Mouse (Mus musculus) hindbrain, embryonic 14.5 days (tissue): ENCODE measurements around the gene Adcy7. TPM values are rescaled to one million over a fixed set of nuclear protein-coding genes. Genes with fewer than 3 reads are reported as not detected.

Experiments used
- ATAC-seq: fragments of 200-750 bp; cut with Nextera tagmentation; 2 replicates; pipeline ENCODE4 v1.8.0; 2017; ENCODE audit warnings: moderate number of reproducible peaks, mild to moderate bottlenecking, moderate TSS enrichment, moderate library complexity; ENCODE audit not compliant: low FRiP score
- DNase-seq: peaks from one replicate; pipeline ENCODE4 v3.0.0-alpha.2; 2015; ENCODE audit warnings: low spot score
- H3K27ac ChIP-seq: fragments of 300-500 bp; sonication (generic); 2 replicates; pipeline ENCODE4 v1.5.1; 2014; ENCODE audit warnings: mild to moderate bottlenecking, moderate library complexity
- H3K27me3 ChIP-seq: fragments of 300-500 bp; sonication (generic); 2 replicates; pipeline ENCODE4 v1.6.1; 2014; ENCODE audit warnings: mild to moderate bottlenecking, low read length, mixed read lengths; ENCODE audit not compliant: control insufficient read depth, insufficient read depth
- H3K36me3 ChIP-seq: fragments of 300-500 bp; sonication (generic); replicated peaks from 2 replicates; pipeline ENCODE4 v1.6.1; 2014; ENCODE audit not compliant: control insufficient read depth, insufficient read depth
- H3K4me1 ChIP-seq: fragments of 300-500 bp; sonication (generic); replicated peaks from 2 replicates; pipeline ENCODE4 v1.6.1; 2014; ENCODE audit warnings: antibody characterized with exemption, low read length, mixed read lengths; ENCODE audit not compliant: control insufficient read depth, insufficient read depth
- H3K4me2 ChIP-seq: fragments of 300-500 bp; sonication (generic); replicated peaks from 2 replicates; pipeline ENCODE4 v1.6.1; 2014; ENCODE audit warnings: mild to moderate bottlenecking, moderate library complexity
- H3K4me3 ChIP-seq: fragments of 300-500 bp; sonication (generic); replicated peaks from 2 replicates; pipeline ENCODE4 v1.5.1; 2014; ENCODE audit warnings: mild to moderate bottlenecking, low read length
- H3K9ac ChIP-seq: fragments of 300-500 bp; sonication (generic); 2 replicates; pipeline ENCODE4 v1.6.1; 2014
- H3K9me3 ChIP-seq: fragments of 300-500 bp; sonication (generic); 2 replicates; pipeline ENCODE4 v1.6.1; 2016; ENCODE audit warnings: low read length; ENCODE audit not compliant: control insufficient read depth
- WGBS: fragments of 180-500 bp; shearing (Covaris S2); extraction: QIAGEN DNeasy Blood & Tissue Kit; methylation state at CpG from one replicate; pipeline ENCODE4 v1.1.7; 2014; 5-methylcytosine and 5-hydroxymethylcytosine counted together
- polyA plus RNA-seq: library from polyadenylated mRNA; unstranded; fragments of >200 nt; fragmentation: Nextera tagmentation; extraction: Ambion mirVana; gene quantifications from 2 replicates; pipeline ENCODE4 v1.2.1, GENCODE M21; 2014

Gene Adcy7
- polyA plus RNA-seq, 1 experiment from 2014 or later = 4.9 TPM

DNA sequence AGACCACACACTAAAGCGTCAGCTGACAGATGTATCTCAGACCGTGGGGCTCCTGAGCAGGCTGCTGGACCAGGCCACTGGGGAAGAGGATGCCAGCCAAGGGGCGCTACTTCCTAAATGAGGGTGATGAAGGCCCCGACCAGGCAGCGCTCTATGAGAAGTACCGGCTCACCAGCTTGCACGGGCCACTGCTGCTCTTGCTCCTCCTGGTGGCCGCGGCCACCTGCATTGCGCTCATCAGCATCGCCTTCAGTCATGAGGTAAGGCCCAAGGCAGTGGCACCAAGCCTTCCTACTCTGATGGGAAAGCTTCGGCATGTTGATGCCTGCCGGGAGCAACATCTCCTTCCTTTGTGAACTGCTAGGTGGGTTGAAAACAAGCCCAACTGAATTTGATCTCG, 34.3 kb downstream of the Adcy7 start:
- no peaks in the 10 kb centered on the region for H3K27me3 ChIP-seq
- no peak overlapping the region for H3K27ac ChIP-seq
- no peak overlapping the region for H3K9ac ChIP-seq
- 64% methylated on average over 14 of the region's 14 CpGs for WGBS
- H3K4me2 ChIP-seq = no peak overlapping the region
- no peaks in the 10 kb centered on the region for H3K36me3 ChIP-seq
- no peak for ATAC-seq
- no peak overlapping the region for H3K4me3 ChIP-seq
- no peak for DNase-seq
- H3K9me3 ChIP-seq = no peaks in the 10 kb centered on the region
- H3K4me1 ChIP-seq = peaks cover 6% of the 10 kb centered on the region; the same call in 1 of the 2 replicates

DNA sequence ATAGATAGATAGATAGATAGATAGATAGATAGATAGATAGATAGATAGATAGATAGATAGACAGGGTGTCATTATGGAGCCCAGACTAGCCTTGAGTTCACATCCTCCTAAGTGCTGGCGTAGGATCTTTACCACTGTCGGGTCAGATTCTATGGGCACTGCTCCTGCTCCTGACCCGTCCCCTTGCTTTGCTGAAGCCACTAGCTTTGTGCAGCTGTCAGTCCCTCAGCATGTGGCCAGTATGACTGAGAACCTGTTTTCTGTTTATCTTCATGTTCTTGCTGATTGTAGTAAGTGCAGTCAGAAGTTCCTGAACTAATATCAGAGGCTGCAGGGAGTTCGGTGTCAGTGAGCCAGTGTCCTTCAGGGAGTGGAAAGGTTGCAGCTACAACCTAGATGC, 35.5 kb downstream of the Adcy7 start:
- H3K4me3 ChIP-seq = no peak overlapping the region
- H3K9ac ChIP-seq = no peak overlapping the region
- no peaks in the 10 kb centered on the region for H3K9me3 ChIP-seq
- no peak overlapping the region for H3K4me2 ChIP-seq
- no peaks in the 10 kb centered on the region for H3K27me3 ChIP-seq
- ATAC-seq (no peak), DNase-seq (no peak)
- WGBS = 90% methylated on average over 4 of the region's 4 CpGs
- H3K36me3 ChIP-seq = no peaks in the 10 kb centered on the region
- H3K4me1 ChIP-seq = no peaks in the 10 kb centered on the region
- no peak overlapping the region for H3K27ac ChIP-seq

DNA sequence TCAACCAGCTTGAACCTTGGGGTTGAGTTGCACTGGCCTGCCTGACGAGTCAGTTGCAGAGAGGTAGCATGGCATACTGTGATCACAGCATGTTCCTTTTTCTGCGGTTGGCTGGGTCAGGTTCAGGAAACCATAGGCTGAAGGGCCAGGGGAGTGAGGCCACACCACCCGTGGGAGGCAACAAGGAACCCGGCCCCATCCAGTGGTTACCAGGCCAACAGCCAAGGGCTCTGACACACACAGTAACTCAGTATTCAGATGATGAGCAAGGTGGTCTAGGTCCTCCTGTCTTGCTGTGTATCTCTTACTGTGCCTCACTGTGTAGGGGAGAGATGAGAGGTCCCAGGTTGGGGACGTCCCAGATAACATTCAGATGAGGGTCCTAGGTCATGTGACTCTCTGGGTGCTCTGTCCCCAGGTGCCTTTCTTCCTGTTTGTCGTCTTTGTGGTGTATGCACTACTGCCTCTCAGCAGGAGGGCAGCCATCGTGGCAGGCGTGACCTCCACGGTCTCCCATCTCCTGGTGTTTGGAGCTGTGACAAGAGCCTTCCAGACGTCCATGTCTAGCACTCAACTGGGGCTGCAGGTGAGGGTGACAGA, 37.2 kb downstream of the Adcy7 start:
- Histone ChIP-seq H3K27ac (no peak overlapping the region), H3K4me1 (no peaks in the 10 kb centered on the region), H3K4me3 (no peak overlapping the region), H3K27me3 (no peaks in the 10 kb centered on the region), H3K9me3 (no peaks in the 10 kb centered on the region), H3K9ac (no peak overlapping the region), H3K4me2 (no peak overlapping the region), H3K36me3 (no peaks in the 10 kb centered on the region)
- no peak for ATAC-seq
- no peak for DNase-seq
- 68% methylated on average over 10 of the region's 10 CpGs for WGBS

DNA sequence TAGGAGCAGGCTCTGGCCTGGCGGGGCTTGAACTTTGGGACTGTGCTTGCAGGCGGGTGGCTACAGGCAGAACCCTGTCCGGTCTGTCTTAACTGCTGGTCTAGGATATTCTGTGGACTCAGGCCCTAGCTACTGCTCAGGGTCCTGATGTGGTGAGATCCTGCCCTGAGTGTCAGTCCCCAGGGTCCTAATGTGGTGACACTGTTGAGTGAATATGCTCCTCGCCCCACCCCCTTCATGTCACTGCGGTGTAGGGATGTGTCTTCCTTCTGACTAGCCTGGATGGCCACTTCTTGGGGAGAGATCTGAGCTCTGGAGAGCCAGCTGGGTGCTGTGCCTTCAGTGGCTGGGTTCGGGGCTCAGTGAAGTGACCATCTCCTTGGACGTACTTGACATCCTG, 37.7 kb downstream of the Adcy7 start:
- ATAC-seq = no peak
- no peak overlapping the region for H3K27ac ChIP-seq

DNA sequence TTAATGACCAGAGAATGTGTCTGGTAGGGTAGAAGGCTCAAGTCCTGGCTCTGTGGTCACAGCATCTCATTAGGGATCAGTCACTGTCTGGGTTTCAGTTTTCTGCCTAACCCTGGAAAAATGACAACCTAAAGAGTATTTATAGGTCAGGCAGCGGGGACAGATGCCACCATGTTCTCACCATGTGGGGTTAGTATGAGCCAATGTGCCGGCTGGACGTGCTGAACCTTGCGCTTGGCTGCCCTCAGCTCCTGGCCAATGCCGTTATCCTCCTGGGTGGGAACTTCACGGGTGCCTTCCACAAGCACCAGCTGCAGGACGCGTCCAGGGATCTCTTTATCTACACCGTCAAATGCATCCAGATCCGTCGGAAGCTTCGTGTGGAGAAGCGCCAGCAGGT, 38.1 kb downstream of the Adcy7 start:
- whole genome bisulfite sequencing = 95% methylated on average over 13 of the region's 13 CpGs

More for the DNA sequence above, 37.7 kb downstream of the Adcy7 start:
- WGBS = 90% methylated on average over 7 of the region's 7 CpGs
- H3K4me3 ChIP-seq = no peak overlapping the region
- no peaks in the 10 kb centered on the region for H3K4me1 ChIP-seq
- H3K27me3 ChIP-seq = no peaks in the 10 kb centered on the region
- no peaks in the 10 kb centered on the region for H3K36me3 ChIP-seq
- DNase-seq = no peak
- no peak overlapping the region for H3K9ac ChIP-seq
- H3K9me3 ChIP-seq = no peaks in the 10 kb centered on the region
- no peak overlapping the region for H3K4me2 ChIP-seq

DNA sequence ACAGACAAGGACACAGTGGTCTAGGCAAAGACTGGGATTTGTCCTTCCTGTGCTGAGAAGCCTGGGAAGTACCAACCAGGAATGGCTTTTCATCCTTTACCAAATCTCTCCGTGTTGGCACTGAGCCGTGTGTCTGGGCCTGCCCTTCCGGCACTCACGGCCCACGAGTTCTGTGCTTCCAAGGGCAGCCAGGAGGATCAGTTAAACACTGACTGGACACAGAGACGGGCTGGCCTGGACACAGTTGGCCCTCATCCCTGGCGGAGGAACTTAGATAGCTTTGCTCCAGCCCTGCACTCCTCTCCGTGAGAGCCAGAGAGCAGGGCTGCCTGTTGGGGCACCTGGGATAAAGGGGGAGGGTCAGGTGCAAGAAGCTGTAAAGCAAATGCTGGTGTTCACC, 40.8 kb downstream of the Adcy7 start:
- ATAC-seq = no peak

More for the DNA sequence above, 38.1 kb downstream of the Adcy7 start:
- Histone ChIP-seq H3K4me1 (no peaks in the 10 kb centered on the region), H3K4me2 (no peak overlapping the region), H3K9ac (no peak overlapping the region), H3K27ac (no peak overlapping the region), H3K36me3 (no peaks in the 10 kb centered on the region), H3K27me3 (no peaks in the 10 kb centered on the region), H3K9me3 (no peaks in the 10 kb centered on the region), H3K4me3 (no peak overlapping the region)
- ATAC-seq (no peak), DNase-seq (no peak)

DNA sequence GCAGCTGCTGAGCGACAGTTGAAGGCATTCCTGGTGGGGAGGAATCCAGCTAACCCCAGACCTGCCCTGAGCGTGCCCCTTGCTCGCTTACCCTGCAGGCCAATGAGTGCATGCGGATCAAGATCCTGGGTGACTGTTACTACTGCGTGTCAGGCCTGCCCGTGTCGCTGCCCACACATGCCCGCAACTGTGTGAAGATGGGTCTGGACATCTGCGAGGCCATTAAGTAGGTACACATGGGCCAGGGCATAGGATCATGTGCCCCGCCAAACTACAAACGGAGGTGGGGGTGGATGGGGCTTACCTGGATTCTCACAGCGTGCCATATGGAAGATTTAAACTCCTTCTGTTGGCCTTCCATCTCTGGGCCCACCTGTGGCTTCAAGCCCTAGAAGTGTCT, 41.8 kb downstream of the Adcy7 start:
- no peak overlapping the region for H3K4me2 ChIP-seq
- H3K27ac ChIP-seq = no peak overlapping the region
- 91% methylated on average over 12 of the region's 12 CpGs for WGBS
- no peak overlapping the region for H3K9ac ChIP-seq
- ATAC-seq (no peak), DNase-seq (no peak)
- no peaks in the 10 kb centered on the region for H3K36me3 ChIP-seq
- no peak overlapping the region for H3K4me3 ChIP-seq
- no peaks in the 10 kb centered on the region; the same call in 1 of the 2 replicates for H3K4me1 ChIP-seq
- H3K27me3 ChIP-seq = no peaks in the 10 kb centered on the region
- no peaks in the 10 kb centered on the region for H3K9me3 ChIP-seq

More for the DNA sequence above, 40.8 kb downstream of the Adcy7 start:
- H3K27me3 ChIP-seq = no peaks in the 10 kb centered on the region
- DNase-seq = no peak
- no peak overlapping the region for H3K4me3 ChIP-seq
- H3K4me1 ChIP-seq = no peaks in the 10 kb centered on the region; the same call in 1 of the 2 replicates
- 77% methylated on average over 8 of the region's 8 CpGs for WGBS
- no peak overlapping the region for H3K9ac ChIP-seq
- H3K36me3 ChIP-seq = no peaks in the 10 kb centered on the region
- no peak overlapping the region for H3K4me2 ChIP-seq
- no peaks in the 10 kb centered on the region for H3K9me3 ChIP-seq
- H3K27ac ChIP-seq = no peak overlapping the region

DNA sequence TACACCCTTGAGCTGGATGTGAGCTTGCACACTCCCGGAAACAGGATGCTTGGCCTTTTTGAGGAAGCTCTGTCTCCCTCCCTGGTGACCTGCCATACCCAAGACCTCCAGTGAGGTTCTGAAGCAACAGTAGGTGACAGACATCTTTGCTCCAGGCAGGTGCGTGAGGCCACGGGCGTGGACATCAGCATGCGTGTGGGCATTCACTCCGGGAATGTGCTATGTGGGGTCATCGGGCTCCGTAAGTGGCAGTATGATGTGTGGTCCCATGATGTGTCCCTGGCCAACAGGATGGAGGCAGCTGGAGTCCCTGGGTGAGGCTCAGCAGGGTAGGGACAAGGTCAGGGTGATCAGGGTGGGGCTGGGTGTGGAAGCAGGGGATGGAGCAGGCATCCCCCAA, 43.1 kb downstream of the Adcy7 start:
- no peak for DNase-seq
- no peak overlapping the region for H3K9ac ChIP-seq
- H3K9me3 ChIP-seq = no peaks in the 10 kb centered on the region
- H3K4me1 ChIP-seq = no peaks in the 10 kb centered on the region; the same call in 1 of the 2 replicates
- no peak overlapping the region for H3K4me3 ChIP-seq
- H3K27me3 ChIP-seq = no peaks in the 10 kb centered on the region
- WGBS = 94% methylated on average over 8 of the region's 8 CpGs
- ATAC-seq = no peak
- H3K27ac ChIP-seq = no peak overlapping the region
- H3K36me3 ChIP-seq = no peaks in the 10 kb centered on the region
- H3K4me2 ChIP-seq = no peak overlapping the region

DNA sequence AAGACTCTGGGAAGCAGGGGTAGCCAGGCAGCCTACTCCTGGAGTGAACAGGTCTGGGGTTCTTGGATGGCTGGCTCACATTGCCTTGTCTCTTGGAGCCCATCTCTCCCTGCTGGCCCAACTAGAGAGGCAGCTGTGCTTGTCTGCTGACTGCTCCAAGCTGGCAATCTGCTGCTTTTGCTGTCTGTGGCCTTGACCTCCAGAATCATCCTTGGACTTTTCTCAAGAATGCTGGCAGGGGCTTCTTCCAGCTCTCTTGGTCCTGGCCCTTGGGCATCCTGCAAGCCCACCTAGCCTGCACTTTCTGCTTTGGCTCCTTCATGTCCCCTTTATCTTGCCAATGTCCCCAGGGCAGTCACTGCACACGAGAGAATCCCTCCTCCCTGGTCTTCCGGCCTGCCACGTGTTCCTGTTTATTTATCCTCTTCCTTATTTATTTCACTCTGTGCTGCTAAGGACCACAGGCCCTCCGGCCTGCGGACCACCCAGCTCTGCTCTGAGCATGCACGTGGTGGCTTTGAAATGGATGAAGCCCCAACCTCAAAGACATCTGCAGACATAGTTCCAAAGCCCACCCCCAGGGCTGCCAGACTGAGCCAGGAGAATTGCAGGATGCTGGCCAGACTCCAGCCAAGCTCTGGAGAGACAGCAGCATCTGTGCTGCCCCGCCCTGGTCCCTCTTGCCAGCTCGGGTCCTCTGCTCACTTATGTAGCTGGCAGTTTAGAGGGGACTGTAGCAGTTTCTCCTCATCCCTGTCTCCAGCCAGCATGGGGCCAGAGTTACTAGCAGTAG, 44.1 kb downstream of the Adcy7 start:
- no peaks in the 10 kb centered on the region; the same call in 1 of the 2 replicates for H3K4me1 ChIP-seq
- no peak overlapping the region for H3K4me3 ChIP-seq
- peak; percentile 53 for DNase-seq
- H3K9ac ChIP-seq = no peak overlapping the region
- WGBS = 50% methylated on average over 8 of the region's 8 CpGs
- H3K9me3 ChIP-seq = no peaks in the 10 kb centered on the region
- no peaks in the 10 kb centered on the region for H3K36me3 ChIP-seq
- no peak overlapping the region for H3K27ac ChIP-seq
- no peaks in the 10 kb centered on the region for H3K27me3 ChIP-seq
- H3K4me2 ChIP-seq = no peak overlapping the region
- ATAC-seq = peak; percentile 46; the same call in 1 of the 2 replicates
